Mouse (Mus musculus): ENCODE measurements around the gene Zc3h10. TPM values are rescaled to one million over a fixed set of nuclear protein-coding genes. Genes with fewer than 3 reads are reported as not detected.

Zc3h10 gene
- polyA plus RNA-seq (2012; ENCODE audit: low replicate concordance), result 17.8 and 33.1 TPM in 2 replicates

DNA sequence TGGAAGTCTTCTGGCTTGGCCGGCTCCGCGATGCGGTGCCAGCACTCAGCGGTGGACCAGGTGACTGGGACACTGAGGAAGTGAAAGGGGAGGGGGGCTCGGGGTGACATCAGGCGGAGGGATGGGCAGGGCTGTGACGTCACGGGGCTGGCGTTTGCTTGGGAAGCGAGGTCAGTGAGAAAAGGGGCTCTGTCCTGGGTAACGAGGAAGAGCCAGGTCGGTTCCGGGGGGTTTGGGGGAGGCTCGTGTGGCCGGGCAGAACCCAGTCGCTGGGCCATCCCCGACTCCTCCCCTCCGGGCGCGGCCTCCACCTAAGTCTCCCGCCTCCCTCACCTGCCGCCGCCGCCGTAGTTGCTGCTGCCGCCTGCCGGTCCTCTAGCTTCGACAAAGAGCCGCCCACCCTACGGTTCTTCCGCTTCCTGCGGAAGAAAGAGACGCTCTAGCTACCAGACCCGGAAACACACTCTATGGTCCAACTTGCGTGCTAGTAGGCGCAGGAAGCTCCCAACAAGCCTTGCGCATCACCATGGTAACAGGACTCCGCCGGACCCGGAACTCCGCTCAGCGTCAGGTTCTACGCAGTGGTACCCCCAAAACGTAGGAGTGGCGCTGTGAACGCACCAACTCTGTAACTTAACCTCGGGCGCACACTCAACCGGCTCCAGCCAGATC lies at the start of gene Zc3h10:
Gene Zc3h10 (minus strand): TSS at position 414 of the 672 bp plus-strand sequence.

DNA sequence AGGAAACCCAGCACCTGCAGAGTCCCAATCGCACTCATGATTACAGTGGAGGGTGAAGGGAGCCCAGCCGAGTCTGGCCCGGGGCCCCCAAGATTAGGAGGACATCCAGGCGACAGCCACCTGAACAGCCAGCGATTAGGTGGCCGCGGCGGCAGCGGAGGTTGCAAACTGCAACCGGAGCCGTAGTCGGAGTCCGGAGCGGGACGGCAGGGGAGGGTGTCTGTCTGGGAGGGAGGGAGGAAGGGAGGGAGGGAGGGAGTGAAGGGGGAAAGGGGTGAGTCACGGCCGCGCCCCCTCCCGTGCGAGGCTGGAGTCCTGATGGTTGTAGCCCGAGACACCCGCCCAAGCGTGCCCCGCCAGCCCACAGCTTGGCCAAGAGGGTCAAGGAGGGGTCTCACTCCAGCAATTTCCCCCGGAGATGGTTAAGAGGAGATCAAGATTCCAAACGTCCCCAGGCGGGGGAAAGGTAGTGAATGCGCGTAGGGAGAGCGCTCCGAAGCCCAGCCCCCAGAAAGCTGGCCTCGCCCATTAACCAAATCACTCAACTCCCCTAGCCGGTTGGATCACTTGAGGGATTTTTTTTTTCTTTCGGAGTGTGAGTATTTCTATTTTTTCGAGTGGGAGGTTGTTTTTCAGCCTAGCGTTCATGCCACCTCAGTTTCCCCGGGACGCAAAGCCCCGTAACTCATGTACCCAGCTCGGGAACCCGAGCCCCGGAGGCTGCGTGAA lies 42.1 kb upstream of the Zc3h10 start, which contains the start of gene Erbb3:
Gene Erbb3 (minus strand): TSS at position 189 of the 729 bp plus-strand sequence.

DNA sequence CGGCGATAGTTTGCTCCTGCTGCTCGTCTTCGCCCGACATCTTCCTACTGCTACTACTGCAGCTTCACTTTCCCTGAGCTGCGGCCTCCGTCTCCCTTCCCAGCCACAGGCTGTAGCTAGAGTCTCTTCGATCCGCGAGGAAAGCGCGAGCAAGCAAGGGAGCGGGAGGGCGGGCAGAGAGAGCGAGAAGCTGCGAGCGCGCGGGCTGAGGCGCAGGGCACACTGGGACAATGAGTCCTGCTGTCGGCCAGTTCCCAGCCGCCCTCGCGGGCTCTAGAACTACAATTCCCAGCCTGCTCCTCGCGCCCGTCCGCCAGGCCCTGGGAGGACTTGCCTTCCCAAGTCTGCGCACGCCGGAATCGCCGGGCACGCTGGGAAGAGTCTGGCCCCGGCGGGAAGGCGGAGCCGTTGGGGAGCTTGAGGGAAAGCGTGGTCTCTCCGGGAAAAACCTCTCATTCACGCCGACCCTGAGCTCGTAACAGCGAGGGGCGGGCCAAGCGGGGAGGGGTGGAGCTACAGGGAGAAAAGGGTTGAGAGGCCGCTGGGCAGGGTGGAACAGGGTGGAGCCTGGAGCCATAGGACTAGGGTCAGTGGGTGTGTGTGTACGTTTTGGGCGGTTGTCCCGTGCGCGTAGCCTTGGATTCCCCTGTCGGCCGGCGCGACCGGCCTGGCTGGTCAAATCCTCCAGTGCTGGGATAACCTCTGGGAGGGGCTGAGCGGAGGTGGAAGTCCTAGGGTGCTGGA lies 18.4 kb upstream of the Zc3h10 start, which contains the start of gene Pa2g4:
Gene Pa2g4 (minus strand): TSS at position 200 of the 744 bp plus-strand sequence.

DNA sequence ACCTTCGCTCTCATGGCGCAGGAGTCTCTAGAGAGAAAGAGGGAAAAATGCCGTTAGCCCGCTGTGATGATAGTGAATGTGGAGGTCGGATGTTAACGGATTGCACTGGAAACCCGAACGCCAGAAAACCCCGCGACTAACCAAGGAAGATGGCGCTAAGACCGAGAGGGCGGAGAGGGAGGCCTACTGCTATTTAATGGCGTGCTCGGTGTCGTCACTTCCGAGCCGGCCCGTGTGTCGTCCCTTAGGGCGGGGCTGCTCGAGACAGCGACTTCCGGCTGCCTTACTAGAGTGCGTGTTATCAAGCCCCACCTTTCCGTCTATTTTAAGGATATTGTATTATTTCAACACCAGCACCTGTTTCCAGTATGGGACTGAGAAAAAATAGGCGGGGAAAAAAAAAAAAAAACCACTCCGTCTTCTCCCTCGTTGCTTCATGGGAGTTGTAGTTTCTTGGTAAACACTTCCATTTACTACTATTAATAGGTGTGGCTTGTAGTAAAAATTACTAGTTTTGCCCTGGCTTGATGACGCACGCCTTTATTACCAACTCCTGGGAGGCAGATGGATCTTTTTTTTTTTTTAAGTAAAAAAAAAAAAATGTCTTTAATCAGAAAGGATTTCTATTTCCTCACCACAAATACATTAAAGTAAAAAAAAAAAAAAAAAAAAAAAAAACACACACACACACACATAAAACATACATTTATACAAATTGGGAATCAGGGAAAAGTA lies 1.5 kb upstream of the Zc3h10 start, which contains the start of gene Rpl41:
Gene Rpl41 (minus strand): TSS at position 359 of the 735 bp plus-strand sequence.

DNA sequence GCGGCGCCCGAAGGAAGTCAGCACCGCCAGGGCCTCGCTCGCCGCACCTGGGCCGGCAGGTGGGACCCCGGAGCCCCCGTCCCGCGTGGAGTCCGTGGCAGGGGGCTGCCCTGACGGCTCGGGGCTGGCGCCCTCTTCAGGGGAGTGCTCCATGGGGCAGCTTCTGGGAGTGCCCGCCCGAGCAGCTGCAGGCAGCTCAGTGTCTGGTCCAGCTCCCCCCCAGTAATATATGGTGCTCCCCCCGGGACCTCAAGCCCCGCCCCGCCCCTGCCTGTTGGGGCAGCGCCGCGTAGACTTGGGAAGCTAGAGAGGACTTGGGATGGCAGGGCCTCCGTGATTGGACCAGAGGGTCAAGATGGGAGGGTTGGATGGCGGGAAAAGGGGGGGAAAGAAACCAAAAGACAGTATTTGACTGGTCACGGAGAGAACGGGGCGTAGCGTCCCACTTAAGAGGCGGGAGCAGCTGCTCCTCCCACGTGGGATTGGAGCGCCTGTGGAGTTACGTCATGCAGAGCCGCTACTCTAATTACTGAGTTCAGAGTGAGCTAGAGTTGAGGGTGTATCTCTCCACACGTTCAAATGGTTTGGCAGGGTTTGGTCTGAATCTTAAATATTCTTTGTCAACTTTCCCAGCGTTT lies 21.8 kb downstream of the Zc3h10 start, which contains the start of gene Esyt1:
Gene Esyt1 (minus strand): TSS at position 201 of the 638 bp plus-strand sequence.

DNA sequence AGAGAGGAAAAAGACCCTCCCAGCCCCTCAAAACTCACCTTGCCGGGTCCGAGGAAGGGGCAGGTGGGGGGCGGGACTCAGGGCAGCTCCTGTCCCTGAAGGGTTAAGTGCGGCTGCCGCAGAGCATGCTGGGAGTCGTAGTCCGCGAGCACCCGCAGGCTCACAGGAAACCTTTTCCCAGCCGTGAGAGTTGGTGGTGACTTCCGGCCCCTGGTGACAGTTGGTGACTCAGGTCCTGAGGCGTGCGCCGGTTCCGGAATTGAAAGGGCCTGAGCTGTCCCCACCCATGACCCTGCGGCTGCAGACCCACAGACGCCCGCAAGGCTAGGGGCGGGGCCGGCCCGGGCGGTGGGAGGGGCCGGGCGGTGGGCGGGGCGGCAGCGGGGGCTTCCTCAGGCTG lies 49.0 kb downstream of the Zc3h10 start, which contains the start of gene Myl6b:
Gene Myl6b (minus strand): TSS at position 96 of the 400 bp plus-strand sequence.

DNA sequence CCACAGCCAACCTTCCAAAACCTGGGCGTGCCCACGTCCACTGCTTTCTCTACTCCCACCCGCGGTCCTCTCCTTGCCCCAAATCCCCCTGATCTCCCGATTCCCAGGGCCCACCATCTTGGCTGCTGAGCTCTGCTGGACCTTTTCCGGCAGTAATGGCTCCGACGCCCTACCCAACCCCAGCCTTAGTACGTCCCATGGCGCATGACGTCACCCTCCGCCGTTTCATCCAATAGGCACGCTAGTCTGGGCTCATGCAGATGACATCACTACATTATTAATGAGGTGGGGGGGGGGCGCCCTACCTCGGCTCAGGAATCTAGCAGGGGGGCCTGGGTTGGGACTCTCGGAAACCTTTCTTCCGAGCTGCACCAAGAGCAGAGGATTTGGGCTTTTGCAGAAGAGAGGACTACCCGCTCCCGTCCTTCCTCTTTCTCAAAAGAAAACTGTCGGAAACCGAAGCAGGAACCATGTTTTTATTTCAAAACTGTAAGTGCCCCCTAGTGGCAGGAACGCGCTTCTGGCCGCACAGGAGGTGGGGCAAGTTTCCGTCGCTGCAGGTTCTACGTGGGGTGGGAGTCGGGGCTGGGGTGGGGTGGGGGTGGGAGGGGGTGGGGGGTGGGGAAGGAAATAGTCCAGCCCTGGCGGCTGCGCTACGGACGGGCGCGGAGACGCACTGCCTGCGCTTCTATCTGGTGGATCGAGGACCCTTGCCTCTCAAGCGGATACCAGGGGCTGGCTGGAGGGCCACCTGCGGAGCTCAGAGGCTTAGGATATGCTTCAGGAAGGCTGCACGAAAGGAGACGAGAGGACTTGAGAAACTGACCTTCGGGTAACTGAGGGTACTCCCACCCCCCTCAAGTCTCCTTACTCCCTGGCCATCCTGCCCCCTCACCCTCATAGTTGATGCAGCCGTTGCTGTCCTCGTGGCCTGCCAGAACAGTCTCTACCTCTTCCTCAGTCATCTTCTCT lies 53.6 kb downstream of the Zc3h10 start, which contains the start of gene Myl6:
Gene Myl6 (minus strand): TSS at position 451 of the 972 bp plus-strand sequence.

Other genes starting within 250 kb of the Zc3h10 start
- gene Il23a, start 249.0 kb downstream of the Zc3h10 start, polyA plus RNA-seq (2012; ENCODE audit: low replicate concordance), result 0.12 and 0.13 TPM in 2 replicates
- 2.8 and 6.3 TPM in 2 replicates for gene Pan2, start 244.4 kb downstream of the Zc3h10 start, polyA plus RNA-seq (2012; ENCODE audit: low replicate concordance)
- 27.5 and 52.4 TPM in 2 replicates for gene Cnpy2, start 225.3 kb downstream of the Zc3h10 start, polyA plus RNA-seq (2012; ENCODE audit: low replicate concordance)
- 8.6 and 52.3 TPM in 2 replicates for gene Cs, start 210.0 kb downstream of the Zc3h10 start, polyA plus RNA-seq (2012; ENCODE audit: low replicate concordance)
- gene Coq10a, start 178.8 kb downstream of the Zc3h10 start, polyA plus RNA-seq (2012; ENCODE audit: low replicate concordance), result 3.6 and 11.6 TPM in 2 replicates
- gene Ankrd52, start 170.7 kb downstream of the Zc3h10 start, polyA plus RNA-seq (2012; ENCODE audit: low replicate concordance), result 61.1 and 121 TPM in 2 replicates
- gene Slc39a5, start 146.5 kb downstream of the Zc3h10 start, polyA plus RNA-seq (2012; ENCODE audit: low replicate concordance), result not detected in 2 replicates
- gene Nabp2, start 136.3 kb downstream of the Zc3h10 start, polyA plus RNA-seq (2012; ENCODE audit: low replicate concordance), result 265 and 291 TPM in 2 replicates
- 7.7 and 9.3 TPM in 2 replicates for gene Rnf41, start 136.1 kb downstream of the Zc3h10 start, polyA plus RNA-seq (2012; ENCODE audit: low replicate concordance)
- gene Smarcc2, start 88.5 kb downstream of the Zc3h10 start, polyA plus RNA-seq (2012; ENCODE audit: low replicate concordance), result 223 and 234 TPM in 2 replicates
- 27.3 and 134 TPM in 2 replicates for gene Myl6, start 53.6 kb downstream of the Zc3h10 start, polyA plus RNA-seq (2012; ENCODE audit: low replicate concordance)
- gene Myl6b, start 49.1 kb downstream of the Zc3h10 start, polyA plus RNA-seq (2012; ENCODE audit: low replicate concordance), result 6.8 and 8.3 TPM in 2 replicates
- 64.0 and 113 TPM in 2 replicates for gene Esyt1, start 21.9 kb downstream of the Zc3h10 start, polyA plus RNA-seq (2012; ENCODE audit: low replicate concordance)
- gene Rpl41, start 1.5 kb upstream of the Zc3h10 start, polyA plus RNA-seq (2012; ENCODE audit: low replicate concordance), result 1,968 and 2,386 TPM in 2 replicates
- gene Pa2g4, start 18.2 kb upstream of the Zc3h10 start, polyA plus RNA-seq (2012; ENCODE audit: low replicate concordance), result 485 and 726 TPM in 2 replicates
- gene Erbb3, start 41.9 kb upstream of the Zc3h10 start, polyA plus RNA-seq (2012; ENCODE audit: low replicate concordance), result 0.35 and 0.77 TPM in 2 replicates
- 275 and 2,118 TPM in 2 replicates for gene Rps26, start 79.0 kb upstream of the Zc3h10 start, polyA plus RNA-seq (2012; ENCODE audit: low replicate concordance)
- 1.4 and 2.2 TPM in 2 replicates for gene Ikzf4, start 98.2 kb upstream of the Zc3h10 start, polyA plus RNA-seq (2012; ENCODE audit: low replicate concordance)
- gene Suox, start 126.3 kb upstream of the Zc3h10 start, polyA plus RNA-seq (2012; ENCODE audit: low replicate concordance), result 0.64 and 3.0 TPM in 2 replicates
- gene Rab5b, start 148.5 kb upstream of the Zc3h10 start, polyA plus RNA-seq (2012; ENCODE audit: low replicate concordance), result 9.7 and 12.3 TPM in 2 replicates
- 0.14 TPM in 1 of 2 replicates, not detected in the other for gene Pmel, start 156.4 kb upstream of the Zc3h10 start, polyA plus RNA-seq (2012; ENCODE audit: low replicate concordance)
- gene Cdk2, start 157.3 kb upstream of the Zc3h10 start, polyA plus RNA-seq (2012; ENCODE audit: low replicate concordance), result 14.9 and 21.2 TPM in 2 replicates
- 4.5 and 5.3 TPM in 2 replicates for gene Dgka, start 197.1 kb upstream of the Zc3h10 start, polyA plus RNA-seq (2012; ENCODE audit: low replicate concordance)
- gene Pym1, start 200.1 kb upstream of the Zc3h10 start, polyA plus RNA-seq (2012; ENCODE audit: low replicate concordance), result 178 and 186 TPM in 2 replicates
- 0.26 and 0.43 TPM in 2 replicates for gene Mmp19, start 243.1 kb upstream of the Zc3h10 start, polyA plus RNA-seq (2012; ENCODE audit: low replicate concordance)